Mouse (Mus musculus) forebrain, embryonic 13.5 days (tissue): ENCODE measurements around the gene Emc1. TPM values are rescaled to one million over a fixed set of nuclear protein-coding genes. Genes with fewer than 3 reads are reported as not detected.

Source experiments
- ATAC-seq: fragments of 200-750 bp; cut with Nextera tagmentation; 2 replicates; pipeline ENCODE4 v1.8.0; 2017
- H3K27ac ChIP-seq: fragments of 300-500 bp; sonication (generic); 2 replicates; pipeline ENCODE4 v1.5.1; 2015; ENCODE audit warnings: inconsistent platforms, mild to moderate bottlenecking, moderate library complexity
- H3K27me3 ChIP-seq: fragments of 300-500 bp; sonication (generic); 2 replicates; pipeline ENCODE4 v1.6.1; 2015; ENCODE audit warnings: mild to moderate bottlenecking, inconsistent platforms
- H3K36me3 ChIP-seq: fragments of 300-500 bp; sonication (generic); 2 replicates; pipeline ENCODE4 v1.6.1; 2015; ENCODE audit warnings: mild to moderate bottlenecking, inconsistent platforms; ENCODE audit not compliant: poor library complexity, severe bottlenecking
- H3K4me1 ChIP-seq: fragments of 300-500 bp; sonication (generic); 2 replicates; pipeline ENCODE4 v1.6.1; 2015; ENCODE audit warnings: inconsistent platforms
- H3K4me2 ChIP-seq: fragments of 300-500 bp; sonication (generic); 2 replicates; pipeline ENCODE4 v1.6.1; 2015; ENCODE audit warnings: inconsistent platforms, mild to moderate bottlenecking, moderate library complexity
- H3K4me3 ChIP-seq: fragments of 300-500 bp; sonication (generic); 2 replicates; pipeline ENCODE4 v1.5.1; 2015; ENCODE audit warnings: mild to moderate bottlenecking, inconsistent platforms
- H3K9ac ChIP-seq: fragments of 300-500 bp; sonication (generic); 2 replicates; pipeline ENCODE4 v1.6.1; 2015; ENCODE audit warnings: mild to moderate bottlenecking, inconsistent platforms
- H3K9me3 ChIP-seq: fragments of 300-500 bp; sonication (generic); replicated peaks from 2 replicates; pipeline ENCODE4 v1.6.1; 2016; ENCODE audit warnings: inconsistent platforms
- WGBS: fragments of 180-500 bp; shearing (Covaris S2); methylation state at CpG from one replicate; pipeline ENCODE4 v1.1.7; 2015; 5-methylcytosine and 5-hydroxymethylcytosine counted together
- polyA plus RNA-seq: library from polyadenylated mRNA; unstranded; fragments of >200 nt; fragmentation: Nextera tagmentation; extraction: Ambion mirVana; gene quantifications from 2 replicates; pipeline ENCODE4 v1.2.1, GENCODE M21; 2015

The Emc1 gene
- 29.3 and 31.5 TPM in 2 replicates for polyA plus RNA-seq

DNA sequence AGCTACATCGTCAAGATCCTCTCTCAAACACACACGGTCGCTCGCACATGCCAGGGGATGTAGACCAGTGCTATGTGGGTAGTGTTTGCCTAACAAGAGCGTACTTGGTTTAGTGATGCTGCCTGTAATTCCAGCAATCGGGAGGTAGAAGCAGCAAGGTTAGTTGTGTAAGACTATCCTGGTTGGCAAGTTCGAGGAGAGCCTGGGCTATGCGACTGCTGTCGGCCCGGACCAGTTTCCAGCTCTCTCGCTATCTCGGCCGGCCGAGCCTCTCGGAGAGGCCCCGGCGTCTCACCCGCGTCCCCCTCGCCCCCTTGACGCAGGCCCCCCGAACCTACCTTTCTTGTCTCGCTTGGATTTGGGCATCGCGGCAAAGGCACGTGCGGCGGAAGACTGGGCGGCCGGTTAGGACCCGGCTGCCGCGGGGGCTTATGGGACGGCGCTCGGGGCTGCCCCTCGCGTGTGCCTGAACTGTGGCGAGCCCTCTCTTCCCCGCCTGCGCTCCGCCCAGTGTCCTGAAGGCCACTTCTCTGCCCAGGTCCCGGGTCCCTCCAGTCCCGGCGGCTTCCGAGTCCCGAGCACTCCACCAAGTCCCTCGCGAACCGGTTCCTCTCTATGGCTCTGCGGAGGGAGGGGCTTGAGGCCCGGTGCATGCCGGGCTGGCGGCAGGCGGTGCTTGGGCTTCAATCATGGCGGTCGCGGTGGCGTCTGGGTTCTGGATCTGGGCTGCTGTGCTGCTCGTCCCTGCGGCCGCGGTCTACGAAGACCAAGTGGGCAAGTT is at the start of gene Emc1, which contains the start of the genes Mrto4 and Ubr4:
Emc1 (plus strand) TSS at position 657 of the 781 bp plus-strand sequence.
Mrto4 (minus strand) TSS at position 646 of the 781 bp plus-strand sequence.
Ubr4 (plus strand) TSS at position 679 of the 781 bp plus-strand sequence.
- Histone ChIP-seq H3K9me3 (no peaks in the 10 kb centered on the region), H3K4me1 (peaks cover 20% of the 10 kb centered on the region), H3K36me3 (peaks cover 50% of the 10 kb centered on the region), H3K27ac (peak within 1 kb of the TSS; percentile 95), H3K9ac (peak within 1 kb of the TSS; percentile 91), H3K4me2 (peak within 1 kb of the TSS; percentile 97), H3K27me3 (no peaks in the 10 kb centered on the region), H3K4me3 (peak within 1 kb of the TSS; percentile 84)
- peak; percentile 96 for ATAC-seq
- under 1% methylated on average over 64 of the region's 64 CpGs for WGBS

DNA sequence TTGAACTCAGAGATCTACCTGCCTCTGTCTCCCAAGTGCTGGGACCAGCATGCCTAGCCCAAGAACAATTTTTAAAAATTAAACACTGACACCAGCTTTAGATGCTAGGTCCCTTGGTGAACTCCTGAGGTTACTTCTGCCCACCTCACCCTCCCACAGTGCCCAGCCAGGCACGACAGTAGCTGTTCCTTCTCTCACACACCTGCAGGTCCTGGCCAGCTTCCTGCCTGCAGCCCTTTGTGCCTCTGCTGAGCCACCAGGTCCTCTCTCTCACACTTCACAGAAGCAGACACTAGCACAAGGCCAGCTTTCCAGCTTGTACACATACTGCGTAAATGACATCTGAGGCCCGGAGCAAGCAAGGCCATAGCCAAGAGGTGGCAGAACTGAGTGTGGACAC is 46.9 kb upstream of the Emc1 start:
- Histone ChIP-seq H3K4me1 (peaks cover 13% of the 10 kb centered on the region), H3K4me3 (no peak overlapping the region), H3K36me3 (peaks cover 38% of the 10 kb centered on the region), H3K9me3 (no peaks in the 10 kb centered on the region), H3K9ac (no peak overlapping the region), H3K27me3 (no peaks in the 10 kb centered on the region), H3K27ac (no peak overlapping the region), H3K4me2 (no peak overlapping the region)
- no peak for ATAC-seq
- 88% methylated on average over 3 of the region's 3 CpGs for WGBS

GRCm38 (mm10) chr4:139307916-139308315 is 44.5 kb upstream of the Emc1 start:
- no peak overlapping the region for H3K27ac ChIP-seq
- peaks cover 26% of the 10 kb centered on the region for H3K4me1 ChIP-seq
- peaks cover 15% of the 10 kb centered on the region for H3K36me3 ChIP-seq
- no peak overlapping the region for H3K4me2 ChIP-seq
- 79% methylated on average over 5 of the region's 5 CpGs for WGBS
- no peak overlapping the region for H3K4me3 ChIP-seq
- no peak overlapping the region for H3K9ac ChIP-seq
- H3K27me3 ChIP-seq: 0 out of 2 replicates have a peak, but pooled peaks cover 3% of the 10 kb centered on the region
- H3K9me3 ChIP-seq: no peaks in the 10 kb centered on the region
- ATAC-seq: no peak

DNA sequence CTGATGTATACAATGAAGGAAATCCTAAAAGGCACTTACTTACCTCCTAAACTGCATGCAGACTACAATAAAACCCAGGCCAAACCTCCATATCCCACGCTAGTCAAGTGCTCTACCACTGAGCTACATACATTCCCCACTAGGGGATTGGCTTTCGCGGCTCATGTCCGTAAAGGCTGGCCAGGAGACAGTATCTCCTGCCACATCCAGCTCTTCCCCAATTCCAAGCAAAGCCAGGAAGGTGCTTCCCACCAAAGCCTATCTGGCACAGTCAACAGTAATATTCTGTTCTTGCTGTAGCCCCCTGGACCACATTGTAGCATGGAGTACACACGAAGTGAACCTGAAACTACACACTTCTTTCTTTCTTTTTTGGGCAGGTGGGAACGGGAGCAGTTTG is 42.7 kb upstream of the Emc1 start:
- Histone ChIP-seq H3K9ac (peak overlapping the region; percentile 90), H3K27ac (no peak overlapping the region)
- WGBS: 20% methylated on average over 6 of the region's 6 CpGs

GRCm38 (mm10) chr4:139310171-139310898 is 42.1 kb upstream of the Emc1 start, which contains the start of the genes Pqlc2 and Akr7a5:
Pqlc2 (minus strand) TSS chr4:139310708.
Akr7a5 (plus strand) TSS chr4:139310744.
- Histone ChIP-seq H3K27me3 (0 out of 2 replicates have a peak, but pooled peaks cover 3% of the 10 kb centered on the region), H3K9ac (peak within 1 kb of the TSS; percentile 90), H3K4me1 (peaks cover 26% of the 10 kb centered on the region), H3K27ac (peak within 1 kb of the TSS; percentile 25), H3K4me3 (peak within 1 kb of the TSS; percentile 81), H3K9me3 (no peaks in the 10 kb centered on the region), H3K4me2 (peak within 1 kb of the TSS; percentile 96), H3K36me3 (peaks cover 22% of the 10 kb centered on the region)
- ATAC-seq: peak; percentile 92
- 0% methylated on average over 61 of the region's 63 CpGs for WGBS

More for the DNA sequence above, 42.7 kb upstream of the Emc1 start:
- peak overlapping the region; percentile 96 for H3K4me2 ChIP-seq
- peak overlapping the region; percentile 81 for H3K4me3 ChIP-seq
- peaks cover 22% of the 10 kb centered on the region for H3K36me3 ChIP-seq
- H3K4me1 ChIP-seq: peaks cover 26% of the 10 kb centered on the region
- ATAC-seq: no peak
- H3K27me3 ChIP-seq: 0 out of 2 replicates have a peak, but pooled peaks cover 3% of the 10 kb centered on the region
- H3K9me3 ChIP-seq: no peaks in the 10 kb centered on the region

DNA sequence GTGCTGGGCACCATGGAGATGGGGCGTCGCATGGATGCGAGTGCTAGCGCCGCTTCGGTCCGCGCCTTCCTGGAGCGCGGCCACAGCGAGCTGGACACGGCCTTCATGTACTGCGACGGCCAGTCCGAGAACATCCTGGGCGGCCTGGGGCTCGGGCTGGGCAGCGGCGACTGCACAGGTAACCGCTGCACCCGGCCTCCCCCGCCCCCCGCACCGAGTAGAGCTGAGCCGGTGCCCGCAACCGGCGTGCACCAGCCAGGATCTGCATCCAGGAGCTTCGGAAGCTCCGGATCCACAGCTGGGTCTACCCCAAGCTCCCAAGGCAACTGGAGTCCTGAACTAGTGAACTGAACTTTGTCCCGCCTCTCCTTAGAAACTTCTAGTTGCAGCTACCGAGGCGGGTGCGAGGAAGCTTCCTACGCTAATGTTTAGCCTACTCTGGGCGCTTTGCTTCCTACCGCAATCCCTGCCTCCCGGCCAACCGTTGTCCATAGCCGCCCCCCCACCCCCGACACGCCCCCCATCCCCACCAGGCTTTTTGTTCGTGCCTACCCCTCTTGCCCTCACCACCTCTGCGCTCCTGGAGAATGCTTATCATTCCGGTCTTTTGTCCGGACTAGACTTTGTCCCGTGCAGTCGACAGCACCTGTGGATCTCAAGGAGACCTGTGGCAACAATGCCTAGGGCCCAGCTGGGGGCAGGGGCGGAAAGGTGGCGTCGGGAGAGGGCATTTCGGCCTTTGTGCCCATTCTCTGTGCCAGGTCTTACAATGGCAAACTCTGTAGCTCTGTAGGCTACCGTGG is 41.3 kb upstream of the Emc1 start:
- Histone ChIP-seq H3K9ac (peak overlapping the region; percentile 90), H3K4me3 (peak overlapping the region; percentile 81), H3K27ac (peak overlapping the region; percentile 25), H3K4me1 (peaks cover 26% of the 10 kb centered on the region), H3K27me3 (0 out of 2 replicates have a peak, but pooled peaks cover 3% of the 10 kb centered on the region), H3K4me2 (peak overlapping the region; percentile 96), H3K9me3 (no peaks in the 10 kb centered on the region), H3K36me3 (peaks cover 28% of the 10 kb centered on the region)
- under 1% methylated on average over 52 of the region's 53 CpGs for WGBS
- no peak; the same call in 1 of the 2 replicates for ATAC-seq

GRCm38 (mm10) chr4:139311707-139312106 is 40.7 kb upstream of the Emc1 start:
- WGBS: 16% methylated on average over 14 of the region's 14 CpGs
- ATAC-seq: no peak

DNA sequence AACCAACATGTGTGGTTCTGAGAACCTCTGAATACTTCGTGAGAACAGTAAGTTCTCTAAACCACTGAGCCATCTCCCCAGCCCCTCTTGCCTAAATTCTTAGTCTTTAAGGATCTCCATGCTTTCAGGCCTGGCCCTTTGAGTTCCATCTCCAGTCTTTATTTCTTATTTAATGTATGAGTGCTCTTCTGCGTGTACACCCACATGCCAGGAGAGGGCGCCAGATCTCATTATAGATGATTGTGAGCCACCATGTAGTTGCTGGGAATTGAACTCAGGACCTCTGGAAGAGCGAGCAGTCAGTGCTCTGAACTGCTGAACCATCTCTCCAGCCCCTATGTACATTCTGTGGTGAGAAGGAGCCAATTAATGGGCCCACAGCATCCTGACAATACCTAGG is 39.8 kb upstream of the Emc1 start:
- H3K4me3 ChIP-seq: no peak overlapping the region
- no peak overlapping the region for H3K27ac ChIP-seq
- H3K9me3 ChIP-seq: no peaks in the 10 kb centered on the region
- ATAC-seq: no peak
- H3K9ac ChIP-seq: no peak overlapping the region
- H3K4me1 ChIP-seq: peaks cover 26% of the 10 kb centered on the region
- 0 out of 2 replicates have a peak, but pooled peaks cover 3% of the 10 kb centered on the region for H3K27me3 ChIP-seq
- no peak overlapping the region; the same call in 1 of the 2 replicates for H3K4me2 ChIP-seq
- WGBS: 52% methylated on average over 4 of the region's 4 CpGs
- peaks cover 36% of the 10 kb centered on the region for H3K36me3 ChIP-seq

More at GRCm38 (mm10) chr4:139311707-139312106, 40.7 kb upstream of the Emc1 start:
- no peak overlapping the region for H3K27ac ChIP-seq
- peaks cover 26% of the 10 kb centered on the region for H3K4me1 ChIP-seq
- peaks cover 26% of the 10 kb centered on the region for H3K36me3 ChIP-seq
- H3K4me2 ChIP-seq: peak overlapping the region; percentile 96
- H3K9me3 ChIP-seq: no peaks in the 10 kb centered on the region
- peak overlapping the region; percentile 90 for H3K9ac ChIP-seq
- H3K27me3 ChIP-seq: 0 out of 2 replicates have a peak, but pooled peaks cover 3% of the 10 kb centered on the region
- H3K4me3 ChIP-seq: peak overlapping the region; percentile 81

DNA sequence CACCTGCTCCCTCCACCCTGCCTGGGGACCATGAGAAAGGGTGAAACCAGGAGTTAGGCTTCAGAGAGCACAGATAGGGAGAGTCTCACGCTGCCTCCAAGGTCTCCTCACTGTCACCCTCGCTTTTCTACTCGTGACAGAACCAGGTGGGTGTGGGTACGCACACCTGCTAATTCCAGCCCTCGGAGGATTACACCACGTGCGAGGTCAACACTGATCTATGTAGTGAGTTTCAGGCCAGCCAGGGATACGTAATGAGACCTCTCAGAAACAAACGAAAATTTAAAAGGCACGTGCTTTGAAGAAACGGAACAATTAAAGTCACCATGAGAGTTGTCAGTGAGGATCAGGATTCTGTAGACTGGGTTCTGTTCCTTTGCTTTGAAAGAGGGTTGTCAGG is 33.9 kb upstream of the Emc1 start:
- 93% methylated on average over 11 of the region's 11 CpGs for WGBS
- Histone ChIP-seq H3K9me3 (no peaks in the 10 kb centered on the region), H3K27ac (no peak overlapping the region), H3K36me3 (peaks cover 56% of the 10 kb centered on the region), H3K27me3 (no peaks in the 10 kb centered on the region), H3K9ac (no peak overlapping the region), H3K4me1 (no peaks in the 10 kb centered on the region), H3K4me2 (no peak overlapping the region), H3K4me3 (no peak overlapping the region)
- ATAC-seq: no peak

DNA sequence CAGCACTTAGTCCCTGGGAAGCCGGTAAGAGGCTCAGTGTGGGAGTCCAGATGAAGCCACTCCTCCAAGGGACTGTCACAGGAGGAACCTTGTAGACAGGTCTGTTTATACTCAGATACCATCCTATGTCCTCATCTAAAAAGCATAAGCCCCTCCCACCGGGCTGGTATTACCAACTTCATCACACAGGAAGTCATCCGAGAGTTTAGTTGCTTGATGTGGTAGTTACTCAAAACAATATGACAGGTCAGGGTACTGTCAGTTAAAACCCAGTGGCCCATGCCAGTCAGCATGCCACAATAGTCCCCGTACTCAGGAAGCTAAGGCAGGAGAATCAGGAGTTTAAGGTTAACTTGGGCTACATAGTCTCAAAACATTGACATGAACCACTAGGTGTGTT is 32.6 kb upstream of the Emc1 start:
- no peak for ATAC-seq
- Histone ChIP-seq H3K36me3 (peaks cover 46% of the 10 kb centered on the region), H3K9ac (no peak overlapping the region), H3K9me3 (no peaks in the 10 kb centered on the region), H3K4me2 (no peak overlapping the region), H3K27ac (no peak overlapping the region), H3K4me3 (no peak overlapping the region), H3K4me1 (no peaks in the 10 kb centered on the region), H3K27me3 (no peaks in the 10 kb centered on the region)
- 90% methylated on average over 4 of the region's 4 CpGs for WGBS

GRCm38 (mm10) chr4:139330605-139331004 is 21.8 kb upstream of the Emc1 start:
- peaks cover 3% of the 10 kb centered on the region; the same call in 1 of the 2 replicates for H3K27me3 ChIP-seq
- H3K36me3 ChIP-seq: no peaks in the 10 kb centered on the region
- H3K4me2 ChIP-seq: peak overlapping the region; percentile 34
- H3K9me3 ChIP-seq: no peaks in the 10 kb centered on the region
- WGBS: 5% methylated on average over 10 of the region's 10 CpGs
- H3K4me3 ChIP-seq: no peak overlapping the region
- H3K4me1 ChIP-seq: no peaks in the 10 kb centered on the region
- no peak overlapping the region for H3K27ac ChIP-seq
- no peak overlapping the region for H3K9ac ChIP-seq
- no peak for ATAC-seq
